Mouse (Mus musculus) liver, postnatal 0 days (tissue): Measurements from ENCODE around the gene Sspo.

Source experiments
- CTCF ChIP-seq: sonication (generic); IDR thresholded peaks from 2 replicates; pipeline ENCODE4 v1.5.1; 2016; ENCODE audit warnings: antibody characterized with exemption, low read depth
- EP300 ChIP-seq: IDR thresholded peaks from 2 replicates; pipeline ENCODE4 v1.6.1; 2016; ENCODE audit warnings: antibody characterized with exemption, low read depth, mild to moderate bottlenecking

DNA sequence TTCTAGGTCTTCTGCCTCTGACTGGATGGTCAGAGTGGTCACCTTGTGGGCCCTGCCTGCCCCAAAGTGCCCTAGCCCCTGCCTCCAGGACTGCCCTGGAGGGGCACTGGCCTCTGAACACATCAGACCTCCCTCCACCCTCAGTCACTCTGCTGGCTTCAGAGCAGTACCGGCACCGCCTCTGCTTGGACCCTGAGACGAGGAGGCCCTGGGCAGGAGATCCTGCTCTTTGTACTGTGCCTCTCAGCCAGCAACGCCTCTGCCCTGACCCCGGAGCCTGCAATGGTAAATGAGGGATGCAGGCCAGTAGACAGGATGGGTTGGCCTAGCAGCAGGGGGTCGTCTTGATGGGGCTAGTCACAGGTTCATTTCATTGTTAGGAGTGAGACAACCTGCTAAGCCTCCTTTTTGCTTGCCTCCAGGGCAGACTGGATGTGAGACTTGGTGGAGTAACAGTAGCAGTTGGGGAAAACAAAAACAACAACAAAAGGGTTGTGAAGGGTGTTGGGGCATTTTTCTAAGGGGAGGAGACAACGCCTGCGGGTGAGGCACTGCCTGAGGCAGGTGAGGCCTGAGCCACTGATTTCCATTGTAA is 45.2 kb downstream of the Sspo start:
- TF ChIP-seq CTCF (no peak), EP300 (no peak)
